Mouse (Mus musculus) cerebellum, adult 11-12 months (tissue): ENCODE results near the gene Ipmk.
A peak's percentile ranks its signal among the peaks of the same experiment; 100 is the strongest.

Source experiments
- DNase-seq: peaks from one replicate; pipeline ENCODE4 v3.0.0; 2022

The Ipmk gene

GRCm38 (mm10) chr10:71347509-71347949 is at the start of gene Ipmk:
Ipmk (plus strand) TSS chr10:71347763.
- DNase-seq, result peak; percentile 100

DNA sequence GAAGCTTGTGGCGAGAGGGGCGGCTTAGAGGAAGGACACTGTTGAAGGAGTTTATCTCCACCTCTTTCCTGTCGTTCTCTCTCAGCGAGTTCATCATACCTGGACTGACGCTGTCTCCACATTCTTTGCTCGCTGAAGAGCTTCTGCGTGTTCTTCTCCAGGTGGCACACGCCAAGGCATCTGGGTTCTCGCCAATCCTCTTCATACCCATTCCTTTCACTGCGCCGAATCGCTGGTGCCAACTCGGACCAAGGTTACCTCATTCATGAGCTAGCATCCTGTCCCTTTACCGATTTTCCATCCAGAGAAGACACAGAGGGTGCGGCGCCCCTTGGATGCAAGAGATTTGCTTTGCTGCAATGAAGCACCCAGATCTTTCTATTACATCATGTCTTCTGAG is 47.4 kb upstream of the Ipmk start:
- peak; percentile 55 for DNase-seq

DNA sequence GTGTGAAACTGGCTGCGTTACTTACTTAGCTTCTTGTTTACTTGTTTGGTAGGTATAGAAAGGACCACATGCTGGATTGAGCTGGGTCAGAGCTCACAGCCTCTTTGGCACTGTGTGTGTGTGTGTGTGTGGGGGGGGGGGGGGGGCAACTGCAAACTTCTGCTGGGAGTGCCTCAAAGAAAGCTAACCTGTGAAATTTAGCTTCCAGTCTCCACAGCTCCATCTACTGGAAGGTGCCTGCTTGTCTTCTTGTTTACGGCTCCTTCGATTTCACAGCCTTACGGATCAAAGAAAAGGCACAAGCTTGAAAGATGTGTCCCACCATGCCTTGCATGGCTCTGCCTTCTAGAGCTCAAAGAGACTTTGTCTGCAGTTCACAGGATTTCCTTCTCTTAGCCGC is 45.1 kb upstream of the Ipmk start:
- DNase-seq, result no peak

DNA sequence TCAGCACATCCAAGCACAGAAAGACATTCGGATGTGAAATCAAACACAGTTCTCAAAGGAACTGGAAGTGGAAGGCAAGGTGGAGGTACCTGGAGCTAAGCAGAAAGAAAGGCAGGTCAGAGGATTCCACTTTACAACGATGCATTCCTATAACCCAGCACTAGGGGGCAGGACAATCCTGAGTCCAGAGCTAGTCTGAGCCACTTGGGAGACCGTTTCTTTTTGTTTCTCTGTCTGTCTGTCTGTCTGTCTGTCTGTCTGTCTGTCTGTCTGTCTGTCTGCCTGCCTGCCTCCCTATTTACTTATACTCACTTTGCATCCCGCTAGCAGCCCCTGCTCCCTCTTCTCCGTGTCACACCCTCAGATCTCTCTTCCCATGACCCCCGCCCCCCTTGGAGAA is 41.4 kb upstream of the Ipmk start:
- no peak for DNase-seq

- DNase-seq, result no peak
Measured at GRCm38 (mm10) chr10:71306759-71307158, 40.8 kb upstream of the Ipmk start.

GRCm38 (mm10) chr10:71308199-71308598 is 39.4 kb upstream of the Ipmk start:
- no peak for DNase-seq

DNA sequence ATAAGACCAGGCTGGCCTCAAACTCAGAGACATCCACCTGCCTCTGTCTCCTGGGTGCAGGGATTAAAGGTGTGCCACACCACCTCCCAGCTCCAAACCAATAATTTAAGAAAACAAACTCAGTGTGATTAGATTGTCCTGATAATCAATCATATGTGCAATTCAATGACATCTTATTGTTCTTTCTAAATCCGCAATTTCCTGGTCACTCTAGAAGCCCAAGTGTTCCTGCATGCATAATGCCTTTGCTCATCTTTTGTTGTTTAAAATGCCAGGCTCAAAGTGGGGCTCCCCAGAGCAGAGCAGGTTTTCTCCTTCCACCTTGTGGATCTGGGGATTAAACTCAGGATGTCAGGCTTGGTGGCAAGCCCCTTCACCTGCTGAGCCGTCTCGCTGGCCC is 37.3 kb upstream of the Ipmk start:
- DNase-seq, result no peak

GRCm38 (mm10) chr10:71314596-71314995 is 33.0 kb upstream of the Ipmk start:
- no peak for DNase-seq

GRCm38 (mm10) chr10:71316056-71316455 is 31.5 kb upstream of the Ipmk start:
- no peak for DNase-seq

GRCm38 (mm10) chr10:71316497-71316896 is 31.1 kb upstream of the Ipmk start:
- no peak for DNase-seq

DNA sequence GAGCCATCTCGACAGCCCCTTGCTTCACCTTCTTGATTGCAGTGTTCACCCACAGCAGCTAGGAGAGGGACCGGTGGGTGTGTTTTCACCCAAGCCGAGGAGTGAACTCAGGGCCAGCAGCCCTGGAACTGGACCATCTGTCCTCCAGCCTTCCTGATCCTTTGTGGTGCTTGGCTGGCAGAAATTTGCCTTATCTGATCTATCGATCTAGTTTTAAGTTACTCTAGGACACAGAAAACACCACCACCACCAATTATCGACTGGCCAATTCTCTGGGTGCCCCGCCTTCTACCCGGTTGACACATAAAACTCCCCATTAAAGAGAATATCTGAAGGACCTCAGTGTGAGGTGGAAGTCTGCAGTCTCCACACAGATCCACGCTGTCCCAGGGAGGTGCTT is 23.9 kb upstream of the Ipmk start:
- no peak for DNase-seq

GRCm38 (mm10) chr10:71326123-71326522 is 21.4 kb upstream of the Ipmk start:
- DNase-seq, result no peak

DNA sequence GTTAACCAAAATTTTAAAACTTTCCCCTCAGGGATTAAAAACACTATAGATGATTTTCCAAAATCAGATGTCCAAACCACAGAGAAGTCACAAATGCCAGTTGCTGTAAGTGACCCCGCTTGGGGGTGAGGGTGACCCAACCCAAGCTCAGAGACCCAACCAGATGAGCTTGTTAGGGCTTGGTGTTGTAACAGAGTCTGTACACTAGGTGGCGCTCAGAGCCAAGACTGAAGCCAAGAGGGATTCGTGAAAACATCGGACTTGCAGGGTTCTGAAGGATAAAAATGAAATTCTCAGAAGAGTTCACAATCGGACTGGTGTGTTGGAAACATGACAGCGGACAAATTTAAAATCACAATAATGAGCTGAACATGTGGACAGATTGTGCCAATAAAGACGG is 20.8 kb upstream of the Ipmk start:
- DNase-seq, result peak; percentile 53

DNA sequence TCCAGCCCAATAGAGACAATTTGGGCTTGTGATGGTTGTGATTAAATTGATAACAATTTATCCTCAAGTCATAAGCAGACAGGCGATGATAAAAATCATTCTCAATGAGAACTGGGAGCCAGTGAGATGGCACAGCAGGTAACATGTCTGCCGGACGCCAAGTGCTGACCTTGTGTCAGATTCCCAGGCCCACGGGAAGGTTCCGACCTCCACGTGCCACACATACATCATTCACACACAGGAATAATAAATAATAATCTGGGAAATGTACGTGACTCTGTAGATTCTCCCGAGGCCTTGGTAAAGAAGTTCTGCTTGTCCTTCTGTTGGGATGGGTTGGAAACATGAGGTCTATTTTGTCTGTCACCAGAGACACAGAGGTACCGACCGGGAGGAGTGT is 20.2 kb upstream of the Ipmk start:
- DNase-seq, result no peak

- no peak for DNase-seq
Measured at GRCm38 (mm10) chr10:71328382-71328781, 19.2 kb upstream of the Ipmk start.

DNA sequence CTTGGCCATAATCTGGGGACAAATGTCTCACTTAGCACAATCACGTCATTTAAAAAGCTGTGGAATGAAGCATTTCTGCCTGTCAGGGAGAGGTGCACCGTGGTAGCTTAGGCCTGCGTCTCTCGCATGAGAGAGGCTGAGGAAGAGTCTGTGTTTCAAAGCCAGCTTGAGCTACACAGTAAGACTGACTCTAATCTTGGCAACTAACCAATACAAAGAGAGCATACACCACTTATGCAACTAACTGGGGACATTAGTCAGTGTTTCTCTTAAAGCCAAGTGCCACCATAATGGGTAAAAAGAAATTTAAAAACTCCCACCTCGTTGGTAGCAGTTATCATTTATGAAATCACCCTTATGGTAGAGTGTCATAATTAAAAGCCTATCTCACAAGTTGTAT is 18.7 kb upstream of the Ipmk start:
- DNase-seq, result no peak

GRCm38 (mm10) chr10:71329295-71329694 is 18.3 kb upstream of the Ipmk start:
- DNase-seq, result no peak

DNA sequence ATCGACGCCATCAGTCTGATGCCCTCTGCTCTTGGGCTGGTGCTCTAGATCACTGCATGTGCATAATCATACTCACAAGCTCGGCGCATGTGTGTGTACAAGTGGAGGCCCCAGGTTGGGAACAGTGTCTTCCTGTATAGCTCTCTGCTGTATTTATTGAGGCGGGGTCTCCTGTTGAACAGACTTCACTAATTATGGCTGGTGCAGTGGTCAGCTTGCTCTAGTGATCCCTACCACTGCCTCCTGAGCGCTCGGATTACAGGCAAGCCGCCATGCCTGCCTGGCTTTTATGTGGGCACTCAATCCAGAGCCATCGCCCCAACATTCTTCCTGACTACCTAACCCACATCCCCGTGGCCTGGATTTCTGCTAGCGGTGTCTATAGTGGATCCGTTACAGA is 17.5 kb upstream of the Ipmk start:
- no peak for DNase-seq

DNA sequence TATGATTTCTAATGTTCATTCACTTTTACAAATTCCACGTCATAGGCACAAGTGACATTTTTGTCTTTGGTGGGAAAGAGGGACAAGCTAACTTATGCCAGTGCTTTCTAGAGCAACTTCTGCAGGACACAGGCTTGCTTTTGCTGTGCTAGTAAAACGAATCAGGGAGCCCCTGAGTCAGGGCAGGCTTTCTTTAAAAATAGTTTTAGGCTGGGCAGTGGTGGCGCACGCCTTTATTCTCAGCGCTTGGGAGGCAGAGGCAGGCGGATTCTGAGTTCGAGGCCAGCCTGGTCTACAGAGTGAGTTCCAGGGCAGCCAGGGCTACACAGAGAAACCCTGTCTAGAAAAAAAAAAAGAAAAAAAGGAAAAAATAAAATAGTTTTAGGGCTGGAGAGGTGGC is 15.7 kb upstream of the Ipmk start:
- no peak for DNase-seq

- no peak for DNase-seq
Measured at GRCm38 (mm10) chr10:71332376-71332775, 15.2 kb upstream of the Ipmk start.

DNA sequence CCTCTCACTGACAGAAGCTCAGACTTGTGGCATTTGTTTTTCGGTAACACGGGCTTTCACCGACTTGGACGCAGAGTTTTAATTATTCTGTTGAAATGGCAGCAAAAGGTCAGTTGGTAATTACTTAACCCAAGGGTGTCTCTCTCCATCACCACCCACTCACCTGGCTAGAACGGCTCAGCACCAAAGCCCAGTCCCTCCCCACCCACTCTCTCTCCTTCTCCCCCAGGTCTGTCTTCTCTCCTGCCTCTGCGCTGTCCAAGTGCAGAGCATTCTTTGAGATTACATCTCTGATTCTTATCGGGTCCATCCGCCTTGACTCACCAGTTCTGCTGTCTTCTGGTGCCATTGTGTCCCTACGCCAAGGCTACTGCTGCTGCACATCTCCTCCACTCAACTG is 14.7 kb upstream of the Ipmk start:
- no peak for DNase-seq

GRCm38 (mm10) chr10:71337733-71338132 is 9.8 kb upstream of the Ipmk start:
- DNase-seq, result no peak

DNA sequence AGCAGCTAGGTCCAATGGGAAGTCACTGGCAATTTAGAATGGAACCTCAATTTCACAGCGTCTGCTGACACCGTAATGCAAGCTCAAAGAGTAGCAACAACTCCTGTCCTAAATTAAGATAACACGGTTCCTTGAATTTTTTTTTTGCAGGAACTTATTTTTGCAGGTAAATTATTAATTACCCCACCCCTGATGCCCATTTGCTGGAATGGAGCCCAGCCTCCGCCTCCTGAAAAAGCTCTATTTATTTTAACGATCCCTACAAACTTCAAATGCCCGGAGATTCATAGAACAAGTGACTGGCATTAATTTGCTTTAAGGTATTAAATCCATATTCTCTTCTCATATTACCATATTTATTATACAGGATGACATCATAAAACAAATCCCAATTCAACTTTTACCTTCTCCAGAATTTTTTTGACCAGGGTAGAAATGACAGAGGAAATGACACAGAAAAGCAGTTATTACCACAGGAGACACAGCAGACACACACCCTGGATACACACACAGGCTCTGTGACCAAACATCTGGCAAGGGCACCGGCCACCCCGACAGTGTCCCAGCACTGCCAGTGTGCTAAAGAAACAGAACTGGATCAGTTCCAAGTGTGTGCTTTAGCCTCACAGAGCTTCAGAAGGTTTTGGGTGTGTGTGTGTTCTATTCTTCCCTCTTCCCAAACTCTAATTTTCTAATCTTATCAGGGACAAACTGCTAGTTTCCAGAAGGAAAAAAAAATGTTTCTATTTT is 9.2 kb upstream of the Ipmk start:
- no peak for DNase-seq

- no peak for DNase-seq
Measured at GRCm38 (mm10) chr10:71339463-71339862, 8.1 kb upstream of the Ipmk start.

GRCm38 (mm10) chr10:71340195-71340594 is 7.4 kb upstream of the Ipmk start:
- no peak for DNase-seq
